Mouse (Mus musculus) embryonic facial prominence, embryonic 14.5 days (tissue): ENCODE results near the gene Lzic. TPM values are rescaled to one million over a fixed set of nuclear protein-coding genes. Genes with fewer than 3 reads are reported as not detected.
A peak's percentile ranks its signal among the peaks of the same experiment; 100 is the strongest.

Experiments used
- ATAC-seq: fragments of 200-750 bp; cut with Nextera tagmentation; 2 replicates; pipeline ENCODE4 v1.8.0; 2017; ENCODE audit warnings: low read depth, moderate number of reproducible peaks, moderate TSS enrichment
- DNase-seq: peaks from one replicate; pipeline ENCODE4 v3.0.0-alpha.2; 2015; ENCODE audit warnings: low spot score
- H3K27ac ChIP-seq: fragments of 300-500 bp; sonication (generic); replicated peaks from 2 replicates; pipeline ENCODE4 v1.5.1; 2014; ENCODE audit warnings: low read depth, mild to moderate bottlenecking, low read length, moderate library complexity
- H3K27me3 ChIP-seq: fragments of 300-500 bp; sonication (generic); replicated peaks from 2 replicates; pipeline ENCODE4 v1.6.1; 2014; ENCODE audit warnings: low read length; ENCODE audit not compliant: control insufficient read depth, insufficient read depth
- H3K36me3 ChIP-seq: fragments of 300-500 bp; sonication (generic); 2 replicates; pipeline ENCODE4 v1.6.1; 2014; ENCODE audit warnings: low read length, mixed read lengths; ENCODE audit not compliant: control insufficient read depth, insufficient read depth
- H3K4me1 ChIP-seq: fragments of 300-500 bp; sonication (generic); 2 replicates; pipeline ENCODE4 v1.6.1; 2014; ENCODE audit warnings: antibody characterized with exemption, low read length; ENCODE audit not compliant: control insufficient read depth, insufficient read depth
- H3K4me2 ChIP-seq: fragments of 300-500 bp; sonication (generic); 2 replicates; pipeline ENCODE4 v1.6.1; 2014; ENCODE audit warnings: low read depth, mild to moderate bottlenecking, low read length, moderate library complexity, mixed read lengths
- H3K4me3 ChIP-seq: fragments of 300-500 bp; sonication (generic); 2 replicates; pipeline ENCODE4 v1.5.1; 2014; ENCODE audit warnings: low read depth, mild to moderate bottlenecking, low read length
- H3K9ac ChIP-seq: fragments of 300-500 bp; sonication (generic); 2 replicates; pipeline ENCODE4 v1.6.1; 2014; ENCODE audit warnings: low read depth, mild to moderate bottlenecking, low read length, moderate library complexity, mixed read lengths
- H3K9me3 ChIP-seq: fragments of 300-500 bp; sonication (generic); 2 replicates; pipeline ENCODE4 v1.6.1; 2016; ENCODE audit warnings: low read length; ENCODE audit not compliant: control insufficient read depth
- WGBS: fragments of 180-500 bp; shearing (Covaris S2); extraction: QIAGEN DNeasy Blood & Tissue Kit; methylation state at CpG from one replicate; pipeline ENCODE4 v1.1.7; 2014; 5-methylcytosine and 5-hydroxymethylcytosine counted together
- polyA plus RNA-seq: library from polyadenylated mRNA; unstranded; fragments of >200 nt; fragmentation: Nextera tagmentation; extraction: Ambion mirVana; gene quantifications from 2 replicates; pipeline ENCODE4 v1.2.1, GENCODE M21; 2014

Gene Lzic
- polyA plus RNA-seq, 1 experiment from 2014 or later, result 48.1 TPM

DNA sequence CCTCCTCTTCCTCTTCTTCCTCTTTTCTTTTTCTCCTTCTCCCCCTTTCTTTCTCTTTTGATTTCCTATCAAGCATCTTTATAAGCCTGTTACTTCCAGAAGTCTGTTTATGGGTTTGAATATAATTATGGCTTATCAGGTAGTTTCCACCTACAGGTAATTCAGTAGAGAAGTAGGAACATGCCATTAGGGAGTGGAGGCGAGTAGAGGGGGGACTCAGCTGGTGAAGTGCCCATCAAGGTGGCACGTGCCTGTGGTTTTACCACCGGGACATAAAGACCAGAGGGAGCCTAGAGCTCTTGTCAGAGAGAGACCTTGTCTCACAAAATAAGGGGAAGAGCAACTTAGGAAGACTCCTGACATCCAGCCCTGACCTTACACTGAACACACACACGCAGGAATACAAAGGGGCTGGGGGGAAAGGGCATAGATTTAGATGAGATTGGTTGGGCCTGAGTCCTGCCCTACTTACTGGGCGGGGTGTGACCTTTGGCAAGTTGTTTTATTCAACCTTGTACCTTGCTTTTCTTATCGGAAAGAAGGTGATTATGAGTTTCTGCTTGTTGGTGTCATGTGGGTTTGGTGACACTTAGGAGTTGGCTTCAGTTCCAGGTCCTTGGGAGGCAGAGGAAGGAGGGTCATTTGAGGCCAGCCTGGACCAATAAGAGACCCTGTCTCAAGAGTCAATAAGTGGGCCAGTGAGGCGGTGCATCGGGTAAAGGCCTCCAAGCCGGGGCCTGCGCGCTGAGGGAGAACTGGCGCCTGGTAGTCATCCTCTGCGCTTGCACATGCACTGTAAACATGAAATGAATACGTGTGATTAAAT, 4.6 kb downstream of the Lzic start:
- WGBS, result 94% methylated on average over 14 of the region's 14 CpGs
- H3K36me3 ChIP-seq, result peaks cover 71% of the 10 kb centered on the region
- no peak for ATAC-seq

DNA sequence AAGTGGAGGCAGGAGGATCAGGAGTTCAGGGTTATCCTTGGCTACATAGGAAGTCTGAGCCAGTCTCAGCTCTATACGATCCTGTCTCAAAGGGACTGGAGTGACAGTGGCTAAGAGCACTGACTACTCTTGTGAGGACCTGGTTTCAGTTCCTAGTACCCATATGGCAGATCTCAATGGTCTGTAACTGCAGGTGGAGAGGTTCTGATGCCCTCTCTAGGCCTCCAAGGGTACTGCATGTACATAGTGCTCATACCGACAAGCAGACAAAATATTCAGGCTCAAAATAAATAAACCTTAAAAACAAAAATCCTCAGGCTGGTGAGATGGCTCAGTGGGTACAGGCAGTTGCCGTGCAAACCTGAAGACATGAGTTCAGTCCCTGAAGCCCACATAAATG, 6.1 kb downstream of the Lzic start:
- Histone ChIP-seq H3K9ac (no peak overlapping the region), H3K27ac (no peak overlapping the region), H3K4me3 (no peak overlapping the region), H3K36me3 (peaks cover 84% of the 10 kb centered on the region), H3K27me3 (no peaks in the 10 kb centered on the region), H3K9me3 (no peaks in the 10 kb centered on the region), H3K4me2 (no peak overlapping the region), H3K4me1 (0 out of 2 replicates have a peak, but pooled peaks cover 5% of the 10 kb centered on the region)
- ATAC-seq (no peak), DNase-seq (no peak)
- 93% methylated on average over 3 of the region's 3 CpGs for WGBS

More for the DNA sequence above, 4.6 kb downstream of the Lzic start:
- DNase-seq, result no peak
- no peaks in the 10 kb centered on the region for H3K9me3 ChIP-seq
- H3K9ac ChIP-seq, result no peak overlapping the region
- H3K4me3 ChIP-seq, result no peak overlapping the region
- no peaks in the 10 kb centered on the region for H3K27me3 ChIP-seq
- H3K27ac ChIP-seq, result no peak overlapping the region
- H3K4me1 ChIP-seq, result peaks cover 7% of the 10 kb centered on the region; the same call in 1 of the 2 replicates
- no peak overlapping the region for H3K4me2 ChIP-seq

DNA sequence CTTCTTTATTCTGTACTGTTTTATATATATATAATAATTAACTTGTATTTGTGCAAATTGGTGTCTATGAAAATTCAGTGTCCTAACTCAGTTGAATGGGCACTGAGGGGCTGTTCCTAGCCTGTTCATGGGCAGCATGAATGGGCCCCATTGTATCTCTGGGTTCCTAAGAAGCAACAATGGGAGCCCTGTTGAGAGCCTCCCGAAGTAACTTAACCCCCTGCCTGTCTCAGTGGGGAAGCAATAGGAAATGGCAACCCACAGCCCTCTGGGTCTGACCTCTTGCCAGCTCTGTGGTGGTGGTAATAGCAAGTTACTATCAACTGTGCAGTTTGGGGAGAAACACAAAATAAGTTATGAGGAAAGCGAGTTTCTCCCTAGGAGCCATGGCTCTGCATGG, 11.6 kb downstream of the Lzic start:
- no peak overlapping the region for H3K9ac ChIP-seq
- H3K27ac ChIP-seq, result peak overlapping the region; percentile 68
- H3K27me3 ChIP-seq, result no peaks in the 10 kb centered on the region
- DNase-seq, result peak; percentile 78
- H3K9me3 ChIP-seq, result no peaks in the 10 kb centered on the region
- no peak overlapping the region for H3K4me3 ChIP-seq
- H3K4me2 ChIP-seq, result no peak overlapping the region
- WGBS, result 18% methylated on average over 2 of the region's 2 CpGs
- no peaks in the 10 kb centered on the region for H3K4me1 ChIP-seq
- ATAC-seq, result peak; percentile 80
- H3K36me3 ChIP-seq, result peaks cover 77% of the 10 kb centered on the region

DNA sequence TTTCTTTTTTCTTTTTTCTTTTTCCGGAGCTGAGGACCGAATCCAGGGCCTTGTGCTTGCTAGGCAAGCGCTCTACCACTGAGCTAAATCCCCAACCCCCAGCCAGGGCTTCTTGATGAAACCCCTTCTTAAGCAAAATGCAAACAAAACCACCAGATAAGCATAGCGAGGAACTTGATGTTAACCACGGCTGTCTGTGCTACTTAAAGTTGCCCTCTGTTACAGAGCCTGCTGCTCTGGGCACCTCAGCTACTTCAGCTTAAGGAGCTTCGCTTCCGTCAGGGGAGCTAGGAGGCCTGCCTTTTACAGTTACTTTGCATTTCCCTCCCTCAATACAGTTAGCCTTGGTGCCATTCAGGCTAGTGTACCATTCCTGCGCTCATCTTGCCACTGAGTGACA, 13.9 kb downstream of the Lzic start:
- Histone ChIP-seq H3K4me2 (no peak overlapping the region), H3K4me1 (no peaks in the 10 kb centered on the region), H3K27ac (no peak overlapping the region), H3K36me3 (peaks cover 65% of the 10 kb centered on the region), H3K9ac (no peak overlapping the region), H3K27me3 (no peaks in the 10 kb centered on the region), H3K4me3 (no peak overlapping the region), H3K9me3 (no peaks in the 10 kb centered on the region)
- ATAC-seq, result no peak
- DNase-seq, result no peak
- WGBS, result 81% methylated on average over 8 of the region's 8 CpGs

DNA sequence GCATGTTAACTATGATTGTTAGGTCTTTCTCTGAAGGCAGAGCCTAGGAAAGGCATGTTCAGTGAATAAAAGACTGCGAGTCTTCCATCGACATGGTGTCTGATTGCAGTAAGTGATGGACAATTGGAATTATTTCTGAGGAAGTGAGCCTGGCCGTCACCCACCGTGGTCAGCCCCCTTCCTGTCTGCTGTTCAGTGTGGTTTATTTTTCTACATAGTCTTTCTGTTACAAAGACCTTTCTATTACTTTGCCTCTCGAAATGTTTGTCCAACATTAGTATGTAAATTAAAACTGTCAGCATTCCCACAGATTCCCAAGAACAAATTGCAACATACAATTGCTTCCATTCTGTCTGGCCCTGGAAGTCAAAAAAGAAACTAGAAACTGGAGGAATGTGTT, 14.8 kb downstream of the Lzic start:
- H3K9me3 ChIP-seq, result no peaks in the 10 kb centered on the region
- no peaks in the 10 kb centered on the region for H3K27me3 ChIP-seq
- no peak overlapping the region for H3K9ac ChIP-seq
- no peak for ATAC-seq
- H3K4me1 ChIP-seq, result peaks cover 4% of the 10 kb centered on the region; the same call in 1 of the 2 replicates
- H3K27ac ChIP-seq, result no peak overlapping the region
- no peak overlapping the region for H3K4me3 ChIP-seq
- WGBS, result 70% methylated on average over 5 of the region's 5 CpGs
- H3K4me2 ChIP-seq, result no peak overlapping the region
- no peak for DNase-seq
- H3K36me3 ChIP-seq, result peaks cover 56% of the 10 kb centered on the region

DNA sequence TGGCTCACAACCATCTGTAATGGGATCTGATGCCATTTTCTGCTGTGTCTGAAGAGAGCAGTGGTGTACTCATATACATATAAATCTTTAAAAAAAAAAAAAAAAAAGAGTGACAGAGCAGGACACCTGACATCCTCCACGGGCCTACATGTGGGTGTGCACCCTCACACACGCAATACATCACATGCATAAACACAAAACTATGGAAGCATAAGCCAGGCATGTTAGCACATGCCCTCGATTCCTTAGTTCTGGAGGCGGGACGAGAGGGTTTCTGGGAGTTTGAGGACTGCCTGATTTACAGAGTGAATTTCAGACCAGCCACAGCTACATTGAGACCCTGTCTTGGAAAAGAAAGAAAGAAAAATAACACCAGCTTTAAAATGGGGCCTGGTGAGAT, 19.3 kb downstream of the Lzic start:
- H3K9ac ChIP-seq, result no peak overlapping the region
- no peaks in the 10 kb centered on the region for H3K9me3 ChIP-seq
- WGBS, result 77% methylated on average over 5 of the region's 5 CpGs
- peaks cover 6% of the 10 kb centered on the region; the same call in 1 of the 2 replicates for H3K4me1 ChIP-seq
- DNase-seq (no peak), ATAC-seq (peak; percentile 59)
- no peak overlapping the region for H3K4me3 ChIP-seq
- peak overlapping the region; percentile 35 for H3K27ac ChIP-seq
- 0 out of 2 replicates have a peak overlapping the region, but pooled peaks have one; percentile 2 for H3K4me2 ChIP-seq
- peaks cover 17% of the 10 kb centered on the region for H3K36me3 ChIP-seq
- H3K27me3 ChIP-seq, result no peaks in the 10 kb centered on the region

DNA sequence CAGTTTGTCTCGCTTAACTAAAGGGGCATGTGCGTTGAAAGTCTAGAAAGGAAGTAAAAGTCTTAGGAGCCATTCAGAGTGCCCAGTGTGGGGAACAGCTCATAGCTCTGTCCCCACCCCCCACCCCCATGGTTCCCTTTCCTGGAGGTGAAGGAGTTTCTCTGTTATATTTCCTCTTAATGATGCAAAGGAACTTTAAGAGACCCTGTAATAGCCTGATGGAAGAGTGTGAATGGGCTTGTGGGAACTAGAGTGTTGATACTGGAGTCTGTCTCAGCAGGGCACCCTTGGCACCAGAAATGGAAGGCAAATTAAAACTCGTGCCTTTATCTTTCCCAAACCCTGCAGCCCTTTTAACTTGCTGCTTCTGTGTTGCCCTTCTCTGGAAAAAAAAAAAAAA, 19.8 kb downstream of the Lzic start:
- peaks cover 6% of the 10 kb centered on the region; the same call in 1 of the 2 replicates for H3K4me1 ChIP-seq
- peak overlapping the region; percentile 35 for H3K27ac ChIP-seq
- no peaks in the 10 kb centered on the region for H3K27me3 ChIP-seq
- H3K9me3 ChIP-seq, result no peaks in the 10 kb centered on the region
- peaks cover 12% of the 10 kb centered on the region for H3K36me3 ChIP-seq
- no peak overlapping the region for H3K9ac ChIP-seq
- H3K4me3 ChIP-seq, result no peak overlapping the region
- ATAC-seq (no peak), DNase-seq (no peak)
- H3K4me2 ChIP-seq, result 0 out of 2 replicates have a peak overlapping the region, but pooled peaks have one; percentile 2
- 24% methylated on average over 3 of the region's 3 CpGs for WGBS

DNA sequence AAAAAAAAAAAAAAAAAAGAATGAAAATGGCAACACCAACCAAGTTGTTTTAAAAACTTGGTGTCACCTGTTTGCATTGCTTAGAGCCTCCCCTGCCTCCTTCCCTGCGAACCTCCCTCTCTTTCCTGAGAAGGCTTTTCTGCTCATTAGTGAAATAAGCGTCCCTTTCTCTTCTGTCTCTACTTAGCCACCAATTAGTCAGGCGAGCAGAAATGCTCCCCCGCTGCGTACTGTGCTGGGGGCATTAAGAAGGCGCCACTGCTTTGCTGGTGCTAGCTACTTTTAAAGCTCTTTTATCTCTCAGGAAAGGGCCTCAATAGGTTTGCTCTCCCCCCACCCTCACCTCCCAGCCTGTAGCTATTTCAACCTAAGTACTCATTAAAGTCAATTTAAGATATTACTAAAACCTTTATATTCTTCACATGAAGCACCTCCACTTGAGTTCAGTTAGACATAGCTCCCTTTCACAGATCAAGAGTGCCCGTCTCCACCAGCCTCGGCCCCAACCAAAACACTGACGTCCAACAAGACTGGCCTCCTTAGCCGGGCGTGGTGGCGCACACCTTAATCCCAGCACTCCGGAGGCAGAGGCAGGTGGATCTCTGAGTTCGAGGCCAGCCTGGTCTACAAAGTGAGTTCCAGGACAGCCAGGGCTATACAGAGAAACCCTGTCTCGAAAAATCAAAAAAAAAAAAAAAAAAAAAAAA, 20.4 kb downstream of the Lzic start:
- H3K4me3 ChIP-seq, result no peak overlapping the region
- H3K27me3 ChIP-seq, result no peaks in the 10 kb centered on the region
- no peak overlapping the region for H3K27ac ChIP-seq
- ATAC-seq, result no peak; the same call in 1 of the 2 replicates
- H3K36me3 ChIP-seq, result peaks cover 7% of the 10 kb centered on the region; the same call in 1 of the 2 replicates
- H3K9me3 ChIP-seq, result no peaks in the 10 kb centered on the region
- peaks cover 6% of the 10 kb centered on the region; the same call in 1 of the 2 replicates for H3K4me1 ChIP-seq
- no peak overlapping the region for H3K9ac ChIP-seq
- no peak for DNase-seq
- H3K4me2 ChIP-seq, result no peak overlapping the region
- 51% methylated on average over 14 of the region's 15 CpGs for WGBS
